Mouse (Mus musculus): Measurements from ENCODE around the gene Cers3.

Cers3 gene

GRCm38 (mm10) chr7:66779944-66780942 lies 36.9 kb downstream of the Cers3 start:
- peak; percentile 43 for DNase-seq (ENCODE audit: low spot score)

GRCm38 (mm10) chr7:66786476-66786875 lies 43.2 kb downstream of the Cers3 start:
- DNase-seq (ENCODE audit: low spot score): no peak

- no peak for DNase-seq (ENCODE audit: low spot score)
These were observed 44.5 kb downstream of the Cers3 start for GRCm38 (mm10) chr7:66787816-66788215.

GRCm38 (mm10) chr7:66789860-66790748 lies 46.8 kb downstream of the Cers3 start:
- no peak for DNase-seq (ENCODE audit: low spot score)

- DNase-seq (ENCODE audit: low spot score): no peak
These were observed 47.7 kb downstream of the Cers3 start for GRCm38 (mm10) chr7:66791022-66791421.

- DNase-seq (ENCODE audit: low spot score): no peak
These were observed 53.6 kb downstream of the Cers3 start for GRCm38 (mm10) chr7:66796909-66797308.

- DNase-seq (ENCODE audit: low spot score): no peak
These were observed 54.0 kb downstream of the Cers3 start for GRCm38 (mm10) chr7:66797345-66797744.

GRCm38 (mm10) chr7:66798826-66799225 lies 55.5 kb downstream of the Cers3 start:
- DNase-seq (ENCODE audit: low spot score): no peak

- DNase-seq (ENCODE audit: low spot score): no peak
These were observed 57.5 kb downstream of the Cers3 start for GRCm38 (mm10) chr7:66800784-66801183.

- DNase-seq (ENCODE audit: low spot score): no peak
These were observed 58.5 kb downstream of the Cers3 start for GRCm38 (mm10) chr7:66801785-66802184.

GRCm38 (mm10) chr7:66803798-66804197 lies 60.5 kb downstream of the Cers3 start:
- no peak for DNase-seq (ENCODE audit: low spot score)

- DNase-seq (ENCODE audit: low spot score): no peak
These were observed 63.5 kb downstream of the Cers3 start for GRCm38 (mm10) chr7:66806801-66807200.

GRCm38 (mm10) chr7:66810436-66810835 lies 67.1 kb downstream of the Cers3 start:
- DNase-seq (ENCODE audit: low spot score): no peak

- DNase-seq (ENCODE audit: low spot score): no peak
These were observed 68.0 kb downstream of the Cers3 start for GRCm38 (mm10) chr7:66811294-66811693.

GRCm38 (mm10) chr7:66812289-66812688 lies 69.0 kb downstream of the Cers3 start:
- DNase-seq (ENCODE audit: low spot score): no peak

GRCm38 (mm10) chr7:66812737-66813136 lies 69.4 kb downstream of the Cers3 start:
- DNase-seq (ENCODE audit: low spot score): no peak

- DNase-seq (ENCODE audit: low spot score): no peak
These were observed 69.9 kb downstream of the Cers3 start for GRCm38 (mm10) chr7:66813172-66813571.

- no peak for DNase-seq (ENCODE audit: low spot score)
These were observed 72.2 kb downstream of the Cers3 start for GRCm38 (mm10) chr7:66815526-66815925.

GRCm38 (mm10) chr7:66820034-66820433 lies 76.7 kb downstream of the Cers3 start:
- DNase-seq (ENCODE audit: low spot score): peak; percentile 35

GRCm38 (mm10) chr7:66830803-66831202 lies 87.5 kb downstream of the Cers3 start:
- DNase-seq (ENCODE audit: low spot score): no peak

GRCm38 (mm10) chr7:66831295-66831694 lies 88.0 kb downstream of the Cers3 start:
- peak; percentile 43 for DNase-seq (ENCODE audit: low spot score)

- DNase-seq (ENCODE audit: low spot score): peak; percentile 83
These were observed 96.2 kb downstream of the Cers3 start, which contains the start of gene Adamts17 for GRCm38 (mm10) chr7:66839463-66840007. Adamts17 (plus strand) TSS chr7:66839735.
